Mouse (Mus musculus) limb, embryonic 13.5 days (tissue): ENCODE data around the gene Prmt1. TPM values are rescaled to one million over a fixed set of nuclear protein-coding genes. Genes with fewer than 3 reads are reported as not detected.

Source experiments
- ATAC-seq: fragments of 200-750 bp; cut with Nextera tagmentation; 2 replicates; pipeline ENCODE4 v1.8.0; 2017; ENCODE audit warnings: low read depth, moderate number of reproducible peaks, moderate TSS enrichment; ENCODE audit not compliant: low FRiP score
- H3K27ac ChIP-seq: fragments of 300-500 bp; sonication (generic); 2 replicates; pipeline ENCODE4 v1.5.1; 2015; ENCODE audit warnings: inconsistent platforms, mild to moderate bottlenecking, moderate library complexity
- H3K27me3 ChIP-seq: fragments of 300-500 bp; sonication (generic); 2 replicates; pipeline ENCODE4 v1.6.1; 2015; ENCODE audit warnings: mild to moderate bottlenecking, inconsistent platforms
- H3K36me3 ChIP-seq: fragments of 300-500 bp; sonication (generic); 2 replicates; pipeline ENCODE4 v1.6.1; 2015; ENCODE audit warnings: inconsistent platforms, mild to moderate bottlenecking, moderate library complexity
- H3K4me1 ChIP-seq: fragments of 300-500 bp; sonication (generic); 2 replicates; pipeline ENCODE4 v1.6.1; 2015; ENCODE audit warnings: inconsistent platforms
- H3K4me2 ChIP-seq: fragments of 300-500 bp; sonication (generic); replicated peaks from 2 replicates; pipeline ENCODE4 v1.6.1; 2015; ENCODE audit warnings: inconsistent platforms, mild to moderate bottlenecking, moderate library complexity
- H3K4me3 ChIP-seq: fragments of 300-500 bp; sonication (generic); 2 replicates; pipeline ENCODE4 v1.5.1; 2015; ENCODE audit warnings: moderate library complexity, mild to moderate bottlenecking, inconsistent platforms
- H3K9ac ChIP-seq: fragments of 300-500 bp; sonication (generic); 2 replicates; pipeline ENCODE4 v1.6.1; 2015; ENCODE audit warnings: mild to moderate bottlenecking, inconsistent platforms
- H3K9me3 ChIP-seq: fragments of 300-500 bp; sonication (generic); 2 replicates; pipeline ENCODE4 v1.6.1; 2016; ENCODE audit warnings: inconsistent platforms
- WGBS: fragments of 180-500 bp; shearing (Covaris S2); methylation state at CpG from one replicate; pipeline ENCODE4 v1.1.7; 2015; 5-methylcytosine and 5-hydroxymethylcytosine counted together
- polyA plus RNA-seq: library from polyadenylated mRNA; unstranded; fragments of >200 nt; fragmentation: Nextera tagmentation; extraction: Ambion mirVana; gene quantifications from 2 replicates; pipeline ENCODE4 v1.2.1, GENCODE M21; 2015

Gene Prmt1
- polyA plus RNA-seq, 1 experiment from 2014 or later, result 670 TPM

- Histone ChIP-seq H3K4me3 (no peak overlapping the region), H3K27ac (no peak overlapping the region), H3K9me3 (no peaks in the 10 kb centered on the region), H3K27me3 (peaks cover 7% of the 10 kb centered on the region), H3K4me2 (no peak overlapping the region), H3K9ac (no peak overlapping the region), H3K36me3 (peaks cover 26% of the 10 kb centered on the region), H3K4me1 (peaks cover 10% of the 10 kb centered on the region)
- WGBS, result 55% methylated on average over 6 of the region's 6 CpGs
- no peak for ATAC-seq
These were observed 30.1 kb downstream of the Prmt1 start for GRCm38 (mm10) chr7:44956266-44956665.

GRCm38 (mm10) chr7:44955628-44956027 is 30.7 kb downstream of the Prmt1 start:
- H3K4me1 ChIP-seq, result peaks cover 10% of the 10 kb centered on the region
- H3K27me3 ChIP-seq, result peaks cover 14% of the 10 kb centered on the region
- peaks cover 19% of the 10 kb centered on the region for H3K36me3 ChIP-seq
- no peak for ATAC-seq
- H3K4me3 ChIP-seq, result no peak overlapping the region
- 51% methylated on average over 5 of the region's 5 CpGs for WGBS
- no peak overlapping the region for H3K4me2 ChIP-seq
- H3K9me3 ChIP-seq, result no peaks in the 10 kb centered on the region
- H3K9ac ChIP-seq, result no peak overlapping the region
- no peak overlapping the region for H3K27ac ChIP-seq

GRCm38 (mm10) chr7:44954091-44954885 is 32.1 kb downstream of the Prmt1 start:
- Histone ChIP-seq H3K4me2 (no peak overlapping the region), H3K4me1 (peaks cover 10% of the 10 kb centered on the region), H3K27ac (no peak overlapping the region), H3K4me3 (no peak overlapping the region), H3K9me3 (no peaks in the 10 kb centered on the region), H3K36me3 (peaks cover 8% of the 10 kb centered on the region), H3K27me3 (peaks cover 26% of the 10 kb centered on the region), H3K9ac (no peak overlapping the region)
- WGBS, result 84% methylated on average over 12 of the region's 12 CpGs
- no peak for ATAC-seq

GRCm38 (mm10) chr7:44953561-44953960 is 32.8 kb downstream of the Prmt1 start:
- WGBS, result 63% methylated on average over 14 of the region's 14 CpGs
- H3K9me3 ChIP-seq, result no peaks in the 10 kb centered on the region
- no peak overlapping the region for H3K9ac ChIP-seq
- H3K27me3 ChIP-seq, result peaks cover 33% of the 10 kb centered on the region
- peaks cover 1% of the 10 kb centered on the region; the same call in 1 of the 2 replicates for H3K36me3 ChIP-seq
- peaks cover 10% of the 10 kb centered on the region for H3K4me1 ChIP-seq
- no peak for ATAC-seq
- no peak overlapping the region for H3K4me3 ChIP-seq
- no peak overlapping the region for H3K27ac ChIP-seq
- no peak overlapping the region for H3K4me2 ChIP-seq

- Histone ChIP-seq H3K4me1 (peaks cover 10% of the 10 kb centered on the region), H3K4me2 (peak overlapping the region; percentile 86), H3K9ac (peak overlapping the region; percentile 76), H3K4me3 (peak overlapping the region; percentile 54), H3K36me3 (no peaks in the 10 kb centered on the region), H3K27me3 (peaks cover 41% of the 10 kb centered on the region), H3K27ac (peak overlapping the region; percentile 61; the same call in 1 of the 2 replicates), H3K9me3 (no peaks in the 10 kb centered on the region)
- ATAC-seq, result peak; percentile 92
- WGBS, result 7% methylated on average over 24 of the region's 24 CpGs
These were observed 33.6 kb downstream of the Prmt1 start for GRCm38 (mm10) chr7:44952611-44953306.

GRCm38 (mm10) chr7:44951960-44952359 is 34.4 kb downstream of the Prmt1 start:
- Histone ChIP-seq H3K9me3 (no peaks in the 10 kb centered on the region), H3K27me3 (peaks cover 49% of the 10 kb centered on the region), H3K9ac (peak overlapping the region; percentile 76), H3K4me1 (peaks cover 10% of the 10 kb centered on the region), H3K4me3 (peak overlapping the region; percentile 54), H3K4me2 (peak overlapping the region; percentile 86), H3K36me3 (no peaks in the 10 kb centered on the region), H3K27ac (no peak overlapping the region)
- 0% methylated on average over 10 of the region's 10 CpGs for WGBS
- peak; percentile 55 for ATAC-seq

GRCm38 (mm10) chr7:44949922-44950321 is 36.4 kb downstream of the Prmt1 start:
- Histone ChIP-seq H3K27me3 (peaks cover 49% of the 10 kb centered on the region), H3K4me1 (peaks cover 10% of the 10 kb centered on the region), H3K4me2 (no peak overlapping the region), H3K36me3 (no peaks in the 10 kb centered on the region), H3K9me3 (no peaks in the 10 kb centered on the region), H3K27ac (no peak overlapping the region), H3K4me3 (no peak overlapping the region), H3K9ac (no peak overlapping the region)
- 75% methylated on average over 6 of the region's 6 CpGs for WGBS
- ATAC-seq, result no peak

- no peak within 1 kb of the TSS for H3K9ac ChIP-seq
- no peak within 1 kb of the TSS for H3K4me3 ChIP-seq
- peaks cover 9% of the 10 kb centered on the region for H3K27me3 ChIP-seq
- no peak for ATAC-seq
- H3K4me2 ChIP-seq, result no peak within 1 kb of the TSS
- no peaks in the 10 kb centered on the region for H3K9me3 ChIP-seq
- H3K4me1 ChIP-seq, result no peaks in the 10 kb centered on the region
- 79% methylated on average over 7 of the region's 7 CpGs for WGBS
- no peak within 1 kb of the TSS for H3K27ac ChIP-seq
- no peaks in the 10 kb centered on the region for H3K36me3 ChIP-seq
These were observed 43.5 kb downstream of the Prmt1 start, which contains the start of gene Tsks for GRCm38 (mm10) chr7:44942904-44943303. Gene Tsks, plus strand, starts transcription at chr7:44943204.

GRCm38 (mm10) chr7:44938680-44939079 is 47.7 kb downstream of the Prmt1 start:
- ATAC-seq, result no peak
- H3K36me3 ChIP-seq, result no peaks in the 10 kb centered on the region
- 92% methylated on average over 4 of the region's 4 CpGs for WGBS

GRCm38 (mm10) chr7:44929204-44930151 is 56.9 kb downstream of the Prmt1 start, which contains the start of gene Ap2a1:
Gene Ap2a1, minus strand, starts transcription at chr7:44929496.
- ATAC-seq, result peak; percentile 99
- peak within 1 kb of the TSS; percentile 65 for H3K4me3 ChIP-seq
- peak within 1 kb of the TSS; percentile 88 for H3K9ac ChIP-seq
- under 1% methylated on average over 84 of the region's 84 CpGs for WGBS
- peaks cover 19% of the 10 kb centered on the region for H3K4me1 ChIP-seq
- peaks cover 14% of the 10 kb centered on the region for H3K36me3 ChIP-seq
- peak within 1 kb of the TSS; percentile 87 for H3K27ac ChIP-seq
- H3K4me2 ChIP-seq, result peak within 1 kb of the TSS; percentile 76
- no peaks in the 10 kb centered on the region for H3K27me3 ChIP-seq
- H3K9me3 ChIP-seq, result no peaks in the 10 kb centered on the region

More at GRCm38 (mm10) chr7:44938680-44939079, 47.7 kb downstream of the Prmt1 start:
- Histone ChIP-seq H3K9me3 (peaks cover 4% of the 10 kb centered on the region; the same call in 1 of the 2 replicates), H3K4me3 (no peak overlapping the region), H3K4me2 (no peak overlapping the region), H3K27me3 (no peaks in the 10 kb centered on the region), H3K9ac (no peak overlapping the region), H3K4me1 (no peaks in the 10 kb centered on the region), H3K27ac (no peak overlapping the region)

- Histone ChIP-seq H3K4me2 (peak overlapping the region; percentile 76), H3K4me3 (peak overlapping the region; percentile 65), H3K27ac (peak overlapping the region; percentile 69; the same call in 1 of the 2 replicates), H3K9me3 (no peaks in the 10 kb centered on the region), H3K9ac (peak overlapping the region; percentile 88), H3K36me3 (peaks cover 23% of the 10 kb centered on the region), H3K4me1 (peaks cover 19% of the 10 kb centered on the region), H3K27me3 (no peaks in the 10 kb centered on the region)
- 0% methylated on average over 1 of the region's 1 CpGs for WGBS
- no peak for ATAC-seq
These were observed 57.8 kb downstream of the Prmt1 start for GRCm38 (mm10) chr7:44928570-44928969.
